Comparison of ENCODE assay signal across 28 mouse cellular contexts in genomic region chr8:47090021-47090420, GRCm38 (mm10).
DNase-seq lines count a peak whose midpoint lies in the region; ATAC-seq lines count a peak whose summit lies in the region.
"Had no signal": no experiment of that assay in that cellular context is flagged by ENCODE, and none has a peak within 500 bp of the region (broad histone marks: within the 10 kb centered on the region; RNA-seq: fewer than 3 reads in every experiment).

No protein-coding gene starts in this region.

- H3K9me3 ChIP-seq in kidney, embryonic 16.5 days (ENCODE audit: low read length) = no peaks in the 10 kb centered on the region
- H3K9me3 ChIP-seq in neural tube, embryonic 13.5 days = no peaks in the 10 kb centered on the region
- H3K9me3 ChIP-seq in neural tube, embryonic 15.5 days (replicated peaks) = no peaks in the 10 kb centered on the region
- H3K9me3 ChIP-seq: embryonic facial prominence, embryonic 10.5 days; embryonic facial prominence, embryonic 13.5 days; forebrain, embryonic 12.5 days; forebrain, embryonic 15.5 days; heart, embryonic 10.5 days; heart, embryonic 13.5 days; hindbrain, embryonic 12.5 days had no signal

- WGBS in kidney, embryonic 16.5 days = 60% methylated on average over 8 of the region's 8 CpGs
- WGBS in neural tube, embryonic 13.5 days = 54% methylated on average over 8 of the region's 8 CpGs
- 46% methylated on average over 8 of the region's 8 CpGs for WGBS in neural tube, embryonic 15.5 days

- no peaks in the 10 kb centered on the region for H3K36me3 ChIP-seq in kidney, embryonic 16.5 days (ENCODE audit: insufficient read depth, low read length)
- no peaks in the 10 kb centered on the region for H3K36me3 ChIP-seq in neural tube, embryonic 13.5 days
- no peaks in the 10 kb centered on the region for H3K36me3 ChIP-seq in neural tube, embryonic 15.5 days
- H3K36me3 ChIP-seq: embryonic facial prominence, embryonic 10.5 days; embryonic facial prominence, embryonic 13.5 days; forebrain, embryonic 12.5 days; forebrain, embryonic 15.5 days; heart, embryonic 10.5 days; heart, embryonic 13.5 days; hindbrain, embryonic 12.5 days had no signal

- H3K27ac ChIP-seq in kidney, embryonic 16.5 days (ENCODE audit: low read length) = no peak overlapping the region
- H3K27ac ChIP-seq in neural tube, embryonic 13.5 days (replicated peaks) = peak overlapping the region; percentile 25; the same call in 1 of the 2 replicates
- H3K27ac ChIP-seq in neural tube, embryonic 15.5 days (replicated peaks) = peak overlapping the region; percentile 14; the same call in 1 of the 2 replicates
- H3K27ac ChIP-seq: embryonic facial prominence, embryonic 10.5 days; embryonic facial prominence, embryonic 13.5 days; forebrain, embryonic 12.5 days; forebrain, embryonic 15.5 days; heart, adult 2 months; heart, embryonic 10.5 days; heart, embryonic 13.5 days; hindbrain, embryonic 12.5 days had no signal

- H3K4me3 ChIP-seq in kidney, embryonic 16.5 days (ENCODE audit: low read length) = no peak overlapping the region
- H3K4me3 ChIP-seq in neural tube, embryonic 13.5 days = no peak overlapping the region
- H3K4me3 ChIP-seq in neural tube, embryonic 15.5 days (replicated peaks) = no peak overlapping the region
- H3K4me3 ChIP-seq: embryonic facial prominence, embryonic 10.5 days; embryonic facial prominence, embryonic 13.5 days; erythroblast, embryonic 14.5 days; forebrain, embryonic 12.5 days; forebrain, embryonic 15.5 days; heart, adult 2 months; heart, embryonic 10.5 days; heart, embryonic 13.5 days; hindbrain, embryonic 12.5 days had no signal

- H3K9ac ChIP-seq in kidney, embryonic 16.5 days (replicated peaks; ENCODE audit: low read length) = no peak overlapping the region
- no peak overlapping the region for H3K9ac ChIP-seq in neural tube, embryonic 13.5 days
- H3K9ac ChIP-seq in neural tube, embryonic 15.5 days (replicated peaks) = no peak overlapping the region
- H3K9ac ChIP-seq: embryonic facial prominence, embryonic 13.5 days; forebrain, embryonic 12.5 days; forebrain, embryonic 15.5 days; heart, embryonic 13.5 days; hindbrain, embryonic 12.5 days had no signal

- no peaks in the 10 kb centered on the region for H3K27me3 ChIP-seq in kidney, embryonic 16.5 days (ENCODE audit: insufficient read depth, low read length)
- H3K27me3 ChIP-seq in neural tube, embryonic 13.5 days = no peaks in the 10 kb centered on the region
- no peaks in the 10 kb centered on the region for H3K27me3 ChIP-seq in neural tube, embryonic 15.5 days (replicated peaks)
- H3K27me3 ChIP-seq: embryonic facial prominence, embryonic 13.5 days; forebrain, embryonic 12.5 days; forebrain, embryonic 15.5 days; heart, embryonic 13.5 days; hindbrain, embryonic 12.5 days had no signal

- peak; percentile 12 for DNase-seq in kidney, postnatal 14 days
- DNase-seq in neural tube, embryonic 10.5 days (ENCODE audit: extremely low spot score, low spot score) = no peak
- peak; percentile 1 to 4 for DNase-seq in urinary bladder, postnatal 36 days (ENCODE audit: low spot score in 2 of 2)
- no peak for DNase-seq in urinary bladder, postnatal 4 days (ENCODE audit: low spot score in 2 of 2)
- DNase-seq: adrenal gland, adult 2 months; adrenal gland, postnatal 14 days; cerebellum, adult 11-12 months; cerebellum, adult 8-10 months; cerebellum, postnatal 10 days; cerebellum, postnatal 36 days; embryo, embryonic 11 days; gastrocnemius, postnatal 25 days; heart, adult 2 months; heart, postnatal 14 days; heart, postnatal 4 days had no signal

- no peaks in the 10 kb centered on the region for H3K4me1 ChIP-seq in kidney, embryonic 16.5 days (ENCODE audit: insufficient read depth, low read length)
- peaks cover 6% of the 10 kb centered on the region for H3K4me1 ChIP-seq in neural tube, embryonic 13.5 days (replicated peaks)
- peaks cover 10% of the 10 kb centered on the region; the same call in 1 of the 2 replicates for H3K4me1 ChIP-seq in neural tube, embryonic 15.5 days
- H3K4me1 ChIP-seq: embryonic facial prominence, embryonic 10.5 days; embryonic facial prominence, embryonic 13.5 days; forebrain, embryonic 15.5 days; heart, embryonic 10.5 days; heart, embryonic 13.5 days; hindbrain, embryonic 12.5 days had no signal

- ATAC-seq in kidney, embryonic 16.5 days (ENCODE audit: low FRiP score, low TSS enrichment) = no peak
- peak; percentile 59 for ATAC-seq in neural tube, embryonic 13.5 days (ENCODE audit: low read depth)
- ATAC-seq in neural tube, embryonic 15.5 days (ENCODE audit: low FRiP score) = peak; percentile 72
- ATAC-seq in megakaryocyte-erythroid progenitor cell, adult 5-6 weeks (replicated peaks; ENCODE audit: low FRiP score, low TSS enrichment, poor library complexity, severe bottlenecking) = no peak
- ATAC-seq: CD4-positive, CD25-positive, alpha-beta regulatory T cell, adult 4 months; forebrain, embryonic 15.5 days had no signal

- H3K4me2 ChIP-seq in kidney, embryonic 16.5 days (replicated peaks; ENCODE audit: low read depth, low read length) = no peak overlapping the region
- H3K4me2 ChIP-seq in neural tube, embryonic 13.5 days = no peak overlapping the region
- H3K4me2 ChIP-seq in neural tube, embryonic 15.5 days = peak overlapping the region; percentile 20; the same call in 1 of the 2 replicates
- H3K4me2 ChIP-seq: embryonic facial prominence, embryonic 13.5 days; forebrain, embryonic 12.5 days; forebrain, embryonic 15.5 days; heart, embryonic 13.5 days; hindbrain, embryonic 12.5 days had no signal

Comparison
In these comparisons a context has a peak if more than half of its experiments do, and no peak if none do; other contexts are left out.
1. DNase-seq: peak in kidney, postnatal 14 days (single experiment) and urinary bladder, postnatal 36 days (2 of 2); none in neural tube, embryonic 10.5 days (single experiment) and urinary bladder, postnatal 4 days (0 of 2).
2. ATAC-seq: peak in neural tube, embryonic 13.5 days (single experiment) and neural tube, embryonic 15.5 days (single experiment); none in kidney, embryonic 16.5 days (single experiment) and megakaryocyte-erythroid progenitor cell, adult 5-6 weeks (single experiment).